Mouse (Mus musculus): ENCODE results near the gene Gpsm1. TPM values are rescaled to one million over a fixed set of nuclear protein-coding genes. Genes with fewer than 3 reads are reported as not detected.
A peak's percentile ranks its signal among the peaks of the same experiment; 100 is the strongest.

Gene Gpsm1
- polyA plus RNA-seq (2015; fragmentation: Nextera tagmentation; extraction: Ambion mirVana), result 3.4 TPM in 2 replicates

- ATAC-seq (ENCODE audit: low read depth) (peak; percentile 55), DNase-seq (peak; percentile 28)
These were observed at the start of gene Gpsm1 for GRCm38 (mm10) chr2:26315072-26315924. Gene Gpsm1, plus strand, starts transcription at chr2:26315515.

GRCm38 (mm10) chr2:26266066-26266742, 49.1 kb upstream of the Gpsm1 start:
- Histone ChIP-seq H3K4me1 (replicated peaks) (no peaks in the 10 kb centered on the region), H3K9me3 (replicated peaks) (no peaks in the 10 kb centered on the region), H3K27me3 (peaks cover 12% of the 10 kb centered on the region; the same call in 1 of the 2 replicates), H3K27ac (no peak overlapping the region), H3K9ac (no peak overlapping the region), H3K36me3 (no peaks in the 10 kb centered on the region), H3K4me2 (no peak overlapping the region), H3K4me3 (replicated peaks) (no peak overlapping the region)
- no peak for ATAC-seq (ENCODE audit: low read depth)
- WGBS (ENCODE audit: insufficient replicate concordance), result 54% methylated on average over 10 of the region's 10 CpGs
- no peak for DNase-seq

More at GRCm38 (mm10) chr2:26315072-26315924, at the start of gene Gpsm1:
- Histone ChIP-seq H3K27me3 (peaks cover 28% of the 10 kb centered on the region), H3K4me2 (peak within 1 kb of the TSS; percentile 82), H3K27ac (peak within 1 kb of the TSS; percentile 35), H3K4me1 (replicated peaks) (peaks cover 17% of the 10 kb centered on the region), H3K9me3 (replicated peaks) (no peaks in the 10 kb centered on the region), H3K9ac (peak within 1 kb of the TSS; percentile 70), H3K36me3 (no peaks in the 10 kb centered on the region), H3K4me3 (replicated peaks) (peak within 1 kb of the TSS; percentile 66)
- under 1% methylated on average over 56 of the region's 66 CpGs for WGBS (ENCODE audit: insufficient replicate concordance)

GRCm38 (mm10) chr2:26268216-26268615, 47.1 kb upstream of the Gpsm1 start:
- Histone ChIP-seq H3K27me3 (peaks cover 12% of the 10 kb centered on the region; the same call in 1 of the 2 replicates), H3K4me3 (replicated peaks) (no peak overlapping the region), H3K4me2 (no peak overlapping the region), H3K36me3 (no peaks in the 10 kb centered on the region), H3K27ac (no peak overlapping the region), H3K9ac (no peak overlapping the region), H3K4me1 (replicated peaks) (no peaks in the 10 kb centered on the region), H3K9me3 (replicated peaks) (no peaks in the 10 kb centered on the region)
- no peak for DNase-seq
- whole genome bisulfite sequencing (ENCODE audit: insufficient replicate concordance), result 42% methylated on average over 3 of the region's 3 CpGs
- ATAC-seq (ENCODE audit: low read depth), result no peak

- Histone ChIP-seq H3K27me3 (no peaks in the 10 kb centered on the region), H3K4me3 (replicated peaks) (no peak overlapping the region), H3K4me1 (replicated peaks) (no peaks in the 10 kb centered on the region), H3K9me3 (replicated peaks) (no peaks in the 10 kb centered on the region), H3K4me2 (no peak overlapping the region), H3K36me3 (no peaks in the 10 kb centered on the region), H3K9ac (no peak overlapping the region), H3K27ac (no peak overlapping the region)
- WGBS (ENCODE audit: insufficient replicate concordance), result 16% methylated on average over 7 of the region's 7 CpGs
- DNase-seq (peak; percentile 9), ATAC-seq (ENCODE audit: low read depth) (no peak)
These were observed 41.7 kb upstream of the Gpsm1 start for GRCm38 (mm10) chr2:26273611-26274010.

GRCm38 (mm10) chr2:26279712-26280111, 35.6 kb upstream of the Gpsm1 start:
- Histone ChIP-seq H3K9ac (no peak overlapping the region), H3K4me1 (replicated peaks) (no peaks in the 10 kb centered on the region), H3K36me3 (no peaks in the 10 kb centered on the region), H3K4me3 (replicated peaks) (no peak overlapping the region), H3K4me2 (no peak overlapping the region), H3K9me3 (replicated peaks) (no peaks in the 10 kb centered on the region), H3K27me3 (no peaks in the 10 kb centered on the region), H3K27ac (no peak overlapping the region)
- 65% methylated on average over 3 of the region's 3 CpGs for WGBS (ENCODE audit: insufficient replicate concordance)
- ATAC-seq (ENCODE audit: low read depth) (no peak), DNase-seq (no peak)

- ATAC-seq (ENCODE audit: low read depth) (no peak), DNase-seq (no peak)
- Histone ChIP-seq H3K9me3 (replicated peaks) (no peaks in the 10 kb centered on the region), H3K4me1 (replicated peaks) (no peaks in the 10 kb centered on the region), H3K27ac (no peak overlapping the region), H3K9ac (no peak overlapping the region), H3K27me3 (no peaks in the 10 kb centered on the region), H3K4me2 (no peak overlapping the region), H3K36me3 (no peaks in the 10 kb centered on the region), H3K4me3 (replicated peaks) (no peak overlapping the region)
- 61% methylated on average over 11 of the region's 11 CpGs for whole genome bisulfite sequencing (ENCODE audit: insufficient replicate concordance)
These were observed 34.7 kb upstream of the Gpsm1 start for GRCm38 (mm10) chr2:26280594-26280993.

- H3K4me2 ChIP-seq, result no peak overlapping the region
- H3K9me3 ChIP-seq (replicated peaks), result no peaks in the 10 kb centered on the region
- DNase-seq (no peak), ATAC-seq (ENCODE audit: low read depth) (no peak)
- no peaks in the 10 kb centered on the region for H3K36me3 ChIP-seq
- H3K27me3 ChIP-seq, result 0 out of 2 replicates have a peak, but pooled peaks cover 3% of the 10 kb centered on the region
- H3K4me1 ChIP-seq (replicated peaks), result no peaks in the 10 kb centered on the region
- H3K9ac ChIP-seq, result no peak overlapping the region
- H3K27ac ChIP-seq, result no peak overlapping the region
- H3K4me3 ChIP-seq (replicated peaks), result no peak overlapping the region
- WGBS (ENCODE audit: insufficient replicate concordance), result 59% methylated on average over 7 of the region's 7 CpGs
These were observed 29.5 kb upstream of the Gpsm1 start for GRCm38 (mm10) chr2:26285804-26286203.

- WGBS (ENCODE audit: insufficient replicate concordance), result 63% methylated on average over 7 of the region's 7 CpGs
- ATAC-seq (ENCODE audit: low read depth) (no peak), DNase-seq (no peak)
- Histone ChIP-seq H3K9ac (no peak overlapping the region), H3K9me3 (replicated peaks) (no peaks in the 10 kb centered on the region), H3K4me1 (replicated peaks) (no peaks in the 10 kb centered on the region), H3K27ac (no peak overlapping the region), H3K4me3 (replicated peaks) (no peak overlapping the region), H3K4me2 (no peak overlapping the region), H3K36me3 (no peaks in the 10 kb centered on the region), H3K27me3 (0 out of 2 replicates have a peak, but pooled peaks cover 3% of the 10 kb centered on the region)
These were observed 28.9 kb upstream of the Gpsm1 start for GRCm38 (mm10) chr2:26286391-26286790.

GRCm38 (mm10) chr2:26290133-26290532, 25.2 kb upstream of the Gpsm1 start:
- H3K4me1 ChIP-seq (replicated peaks), result no peaks in the 10 kb centered on the region
- H3K27ac ChIP-seq, result no peak overlapping the region
- no peak for ATAC-seq (ENCODE audit: low read depth)
- H3K4me3 ChIP-seq (replicated peaks), result no peak overlapping the region
- no peak overlapping the region for H3K4me2 ChIP-seq
- H3K36me3 ChIP-seq, result no peaks in the 10 kb centered on the region
- 0 out of 2 replicates have a peak, but pooled peaks cover 8% of the 10 kb centered on the region for H3K27me3 ChIP-seq
- H3K9ac ChIP-seq, result no peak overlapping the region
- DNase-seq, result no peak
- H3K9me3 ChIP-seq (replicated peaks), result no peaks in the 10 kb centered on the region
- 72% methylated on average over 5 of the region's 5 CpGs for WGBS (ENCODE audit: insufficient replicate concordance)

- ATAC-seq (ENCODE audit: low read depth), result no peak
- H3K4me3 ChIP-seq (replicated peaks), result no peak within 1 kb of the TSS
- H3K36me3 ChIP-seq, result no peaks in the 10 kb centered on the region
- no peak within 1 kb of the TSS for H3K9ac ChIP-seq
- H3K27me3 ChIP-seq, result peaks cover 13% of the 10 kb centered on the region; the same call in 1 of the 2 replicates
- H3K4me1 ChIP-seq (replicated peaks), result 0 out of 2 replicates have a peak, but pooled peaks cover 6% of the 10 kb centered on the region
- no peaks in the 10 kb centered on the region for H3K9me3 ChIP-seq (replicated peaks)
- no peak within 1 kb of the TSS for H3K27ac ChIP-seq
- WGBS (ENCODE audit: insufficient replicate concordance), result 34% methylated on average over 2 of the region's 2 CpGs
- DNase-seq, result no peak
- no peak within 1 kb of the TSS for H3K4me2 ChIP-seq
These were observed 20.9 kb upstream of the Gpsm1 start, which contains the start of gene Ccdc187 for GRCm38 (mm10) chr2:26294457-26294856. Gene Ccdc187, minus strand, starts transcription at chr2:26294557.

- DNase-seq (no peak), ATAC-seq (ENCODE audit: low read depth) (no peak)
- Histone ChIP-seq H3K4me1 (replicated peaks) (0 out of 2 replicates have a peak, but pooled peaks cover 6% of the 10 kb centered on the region), H3K27ac (no peak overlapping the region), H3K4me2 (no peak overlapping the region), H3K4me3 (replicated peaks) (no peak overlapping the region), H3K36me3 (no peaks in the 10 kb centered on the region), H3K9me3 (replicated peaks) (no peaks in the 10 kb centered on the region), H3K9ac (no peak overlapping the region), H3K27me3 (peaks cover 23% of the 10 kb centered on the region; the same call in 1 of the 2 replicates)
- WGBS (ENCODE audit: insufficient replicate concordance), result 26% methylated on average over 6 of the region's 6 CpGs
These were observed 18.6 kb upstream of the Gpsm1 start for GRCm38 (mm10) chr2:26296606-26297195.

Data from liver, embryonic 13.5 days (tissue).